ENCODE assay signal across 9 mouse cellular contexts in the genomic region with DNA sequence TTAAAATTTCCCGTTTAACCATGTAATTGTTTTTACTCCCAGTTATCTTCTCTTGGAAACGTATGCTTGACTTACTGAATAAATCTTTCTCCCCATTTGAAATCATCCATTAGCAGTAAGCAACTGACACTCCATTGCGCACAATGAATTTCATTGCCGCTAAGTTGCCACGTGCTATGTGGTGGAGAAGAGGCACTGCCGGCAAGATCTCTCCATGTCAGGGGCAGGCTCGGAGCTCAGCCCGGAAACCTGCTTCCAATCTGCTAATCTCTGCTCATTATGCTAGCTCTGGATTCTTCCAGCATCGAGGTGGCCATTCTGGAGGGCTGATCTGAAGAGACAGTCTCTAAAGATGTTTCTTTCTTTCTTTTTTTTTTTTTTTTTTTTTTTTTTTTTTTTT.
DNase-seq lines count a peak whose midpoint lies in the region; ATAC-seq and TF ChIP-seq lines count a peak whose summit lies in the region.
"Had no signal": no experiment of that assay in that cellular context is flagged by ENCODE, and none has a peak within 500 bp of the region (broad histone marks: within the 10 kb centered on the region; RNA-seq: fewer than 3 reads in every experiment).

No protein-coding gene starts in this region.

- no peak overlapping the region for H3K27ac ChIP-seq in forebrain, embryonic 14.5 days (ENCODE audit: low read depth, low read length)
- no peak overlapping the region for H3K27ac ChIP-seq in forebrain, embryonic 15.5 days (replicated peaks)
- 0 out of 2 replicates have a peak overlapping the region, but pooled peaks have one; percentile 38 for H3K27ac ChIP-seq in kidney, adult 2 months (ENCODE audit: insufficient read depth, low read depth, low read length)
- peak overlapping the region; percentile 32; the same call in 1 of the 2 replicates for H3K27ac ChIP-seq in midbrain, embryonic 16.5 days (ENCODE audit: low read length)
- no peak overlapping the region for H3K27ac ChIP-seq in midbrain, embryonic 11.5 days (ENCODE audit: low read depth, low read length)
- peak overlapping the region; percentile 82 for H3K27ac ChIP-seq in stomach, embryonic 16.5 days (ENCODE audit: low read length)
- H3K27ac ChIP-seq: macrophage had no signal

- no peaks in the 10 kb centered on the region for H3K9me3 ChIP-seq in forebrain, embryonic 14.5 days (replicated peaks; ENCODE audit: control insufficient read depth, low read length)
- no peaks in the 10 kb centered on the region for H3K9me3 ChIP-seq in forebrain, embryonic 15.5 days
- H3K9me3 ChIP-seq in midbrain, embryonic 16.5 days (replicated peaks; ENCODE audit: control insufficient read depth, low read length, poor library complexity, severe bottlenecking) = no peaks in the 10 kb centered on the region
- no peaks in the 10 kb centered on the region for H3K9me3 ChIP-seq in midbrain, embryonic 11.5 days (ENCODE audit: control insufficient read depth, low read length)
- H3K9me3 ChIP-seq in stomach, embryonic 16.5 days (replicated peaks; ENCODE audit: control insufficient read depth, low read length) = no peaks in the 10 kb centered on the region

- no peaks in the 10 kb centered on the region for H3K27me3 ChIP-seq in forebrain, embryonic 14.5 days (replicated peaks; ENCODE audit: control insufficient read depth, insufficient read depth, low read length)
- H3K27me3 ChIP-seq in forebrain, embryonic 15.5 days = no peaks in the 10 kb centered on the region
- no peaks in the 10 kb centered on the region; the same call in 1 of the 2 replicates for H3K27me3 ChIP-seq in kidney, adult 2 months (replicated peaks; ENCODE audit: control insufficient read depth, insufficient read depth, low read length)
- no peaks in the 10 kb centered on the region for H3K27me3 ChIP-seq in midbrain, embryonic 16.5 days (ENCODE audit: control insufficient read depth, insufficient read depth, low read depth, low read length)
- no peaks in the 10 kb centered on the region for H3K27me3 ChIP-seq in midbrain, embryonic 11.5 days (ENCODE audit: control insufficient read depth, insufficient read depth, low read length)
- no peaks in the 10 kb centered on the region for H3K27me3 ChIP-seq in stomach, embryonic 16.5 days (ENCODE audit: control insufficient read depth, insufficient read depth, low read length)

- no peak overlapping the region for H3K4me3 ChIP-seq in forebrain, embryonic 14.5 days (ENCODE audit: low read depth, low read length)
- no peak overlapping the region for H3K4me3 ChIP-seq in forebrain, embryonic 15.5 days
- no peak overlapping the region for H3K4me3 ChIP-seq in kidney, adult 2 months (ENCODE audit: insufficient read depth, low read depth, low read length)
- H3K4me3 ChIP-seq in midbrain, embryonic 16.5 days (ENCODE audit: low read depth, low read length) = no peak overlapping the region
- no peak overlapping the region for H3K4me3 ChIP-seq in midbrain, embryonic 11.5 days (ENCODE audit: low read depth, low read length)
- no peak overlapping the region for H3K4me3 ChIP-seq in stomach, embryonic 16.5 days (replicated peaks; ENCODE audit: low read length)

- DNase-seq in forebrain, embryonic 14.5 days (ENCODE audit: low spot score) = peak; percentile 50
- DNase-seq in kidney, adult 2 months = no peak
- DNase-seq in kidney, postnatal 25 days = no peak
- no peak for DNase-seq in midbrain, embryonic 11.5 days (ENCODE audit: low spot score, missing footprints)

- ATAC-seq in forebrain, embryonic 14.5 days = no peak
- no peak for ATAC-seq in forebrain, embryonic 15.5 days (replicated peaks)
- ATAC-seq in midbrain, embryonic 16.5 days = no peak
- no peak for ATAC-seq in midbrain, embryonic 11.5 days (ENCODE audit: low FRiP score)
- no peak for ATAC-seq in stomach, embryonic 16.5 days (ENCODE audit: insufficient read depth, low FRiP score)
- ATAC-seq in megakaryocyte, adult 5-6 weeks (ENCODE audit: poor library complexity, severe bottlenecking) = no peak

- TF ChIP-seq CTCF in kidney, adult 2 months (conservative IDR thresholded peaks at IDR 0.05; ENCODE audit: insufficient read depth, insufficient read length, low read depth, low read length) = no peak

- H3K4me2 ChIP-seq in forebrain, embryonic 14.5 days (ENCODE audit: low read length) = no peak overlapping the region
- no peak overlapping the region for H3K4me2 ChIP-seq in forebrain, embryonic 15.5 days (replicated peaks)
- H3K4me2 ChIP-seq in midbrain, embryonic 16.5 days (ENCODE audit: low read length) = peak overlapping the region; percentile 14; the same call in 1 of the 2 replicates
- no peak overlapping the region for H3K4me2 ChIP-seq in midbrain, embryonic 11.5 days
- peak overlapping the region; percentile 9 for H3K4me2 ChIP-seq in stomach, embryonic 16.5 days (ENCODE audit: low read depth, low read length)

- no peak overlapping the region for H3K9ac ChIP-seq in forebrain, embryonic 14.5 days (ENCODE audit: low read length)
- H3K9ac ChIP-seq in forebrain, embryonic 15.5 days (replicated peaks) = no peak overlapping the region
- no peak overlapping the region for H3K9ac ChIP-seq in midbrain, embryonic 16.5 days (ENCODE audit: low read depth, low read length)
- H3K9ac ChIP-seq in midbrain, embryonic 11.5 days (ENCODE audit: low read length) = no peak overlapping the region
- H3K9ac ChIP-seq in stomach, embryonic 16.5 days (ENCODE audit: low read length) = no peak overlapping the region

- WGBS in forebrain, embryonic 14.5 days = 66% methylated on average over 9 of the region's 9 CpGs
- WGBS in forebrain, embryonic 15.5 days = 60% methylated on average over 9 of the region's 9 CpGs
- WGBS in kidney, adult 2 months = 59% methylated on average over 9 of the region's 9 CpGs
- WGBS in midbrain, embryonic 16.5 days = 47% methylated on average over 9 of the region's 9 CpGs
- WGBS in midbrain, embryonic 11.5 days = 75% methylated on average over 9 of the region's 9 CpGs
- WGBS in stomach, embryonic 16.5 days = 38% methylated on average over 9 of the region's 9 CpGs

- no peaks in the 10 kb centered on the region for H3K36me3 ChIP-seq in forebrain, embryonic 14.5 days (ENCODE audit: control insufficient read depth, insufficient read depth, low read length)
- no peaks in the 10 kb centered on the region for H3K36me3 ChIP-seq in forebrain, embryonic 15.5 days
- H3K36me3 ChIP-seq in kidney, adult 2 months (ENCODE audit: control insufficient read depth, insufficient read depth, low read length) = no peaks in the 10 kb centered on the region
- H3K36me3 ChIP-seq in midbrain, embryonic 16.5 days (ENCODE audit: control insufficient read depth, insufficient read depth, low read length) = no peaks in the 10 kb centered on the region
- no peaks in the 10 kb centered on the region for H3K36me3 ChIP-seq in midbrain, embryonic 11.5 days (ENCODE audit: control insufficient read depth, insufficient read depth, low read length)
- H3K36me3 ChIP-seq in stomach, embryonic 16.5 days (ENCODE audit: control insufficient read depth, insufficient read depth, low read length) = no peaks in the 10 kb centered on the region

- TF ChIP-seq POLR2A in kidney, adult 2 months (IDR thresholded peaks at IDR 0.05; ENCODE audit: low read depth, low read length) = no peak

- H3K4me1 ChIP-seq in forebrain, embryonic 14.5 days (ENCODE audit: control insufficient read depth, insufficient read depth, low read length) = no peaks in the 10 kb centered on the region
- peaks cover 23% of the 10 kb centered on the region for H3K4me1 ChIP-seq in forebrain, embryonic 15.5 days
- H3K4me1 ChIP-seq in kidney, adult 2 months (ENCODE audit: control insufficient read depth, insufficient read depth, low read length) = no peaks in the 10 kb centered on the region
- H3K4me1 ChIP-seq in midbrain, embryonic 16.5 days (ENCODE audit: control insufficient read depth, insufficient read depth, low read length) = peaks cover 6% of the 10 kb centered on the region; the same call in 1 of the 2 replicates
- 0 out of 2 replicates have a peak, but pooled peaks cover 5% of the 10 kb centered on the region for H3K4me1 ChIP-seq in midbrain, embryonic 11.5 days (ENCODE audit: control insufficient read depth, insufficient read depth, low read length)
- 0 out of 2 replicates have a peak, but pooled peaks cover 3% of the 10 kb centered on the region for H3K4me1 ChIP-seq in stomach, embryonic 16.5 days (ENCODE audit: control insufficient read depth, insufficient read depth, low read length)

Comparison
In these comparisons a context has a peak if more than half of its experiments do, and no peak if none do; other contexts are left out.
1. H3K27ac ChIP-seq: peak in kidney, adult 2 months (single experiment), midbrain, embryonic 16.5 days (single experiment) and stomach, embryonic 16.5 days (single experiment); none in forebrain, embryonic 14.5 days (single experiment), forebrain, embryonic 15.5 days (single experiment) and midbrain, embryonic 11.5 days (single experiment).
2. H3K4me2 ChIP-seq: peak in midbrain, embryonic 16.5 days (single experiment) and stomach, embryonic 16.5 days (single experiment); none in forebrain, embryonic 14.5 days (single experiment), forebrain, embryonic 15.5 days (single experiment) and midbrain, embryonic 11.5 days (single experiment).